Mouse (Mus musculus) gastrocnemius, adult 8-10 months (tissue): ENCODE data around the gene Gm20518. TPM values are rescaled to one million over a fixed set of nuclear protein-coding genes. Genes with fewer than 3 reads are reported as not detected.

ENCODE experiments used
- DNase-seq, 2 experiments: peaks; one replicate each; pipeline ENCODE4 v3.0.0; 2022; ENCODE audit warnings: low spot score in 2 of 2
- total RNA-seq, 4 experiments: library from RNA; stranded (reverse); gene quantifications; 2 replicates each; pipeline ENCODE4 v1.2.4; 2022

Gene Gm20518
- total RNA-seq, 4 experiments from 2014 or later, result 0.10 to 0.13 (median 0.12) TPM

DNA sequence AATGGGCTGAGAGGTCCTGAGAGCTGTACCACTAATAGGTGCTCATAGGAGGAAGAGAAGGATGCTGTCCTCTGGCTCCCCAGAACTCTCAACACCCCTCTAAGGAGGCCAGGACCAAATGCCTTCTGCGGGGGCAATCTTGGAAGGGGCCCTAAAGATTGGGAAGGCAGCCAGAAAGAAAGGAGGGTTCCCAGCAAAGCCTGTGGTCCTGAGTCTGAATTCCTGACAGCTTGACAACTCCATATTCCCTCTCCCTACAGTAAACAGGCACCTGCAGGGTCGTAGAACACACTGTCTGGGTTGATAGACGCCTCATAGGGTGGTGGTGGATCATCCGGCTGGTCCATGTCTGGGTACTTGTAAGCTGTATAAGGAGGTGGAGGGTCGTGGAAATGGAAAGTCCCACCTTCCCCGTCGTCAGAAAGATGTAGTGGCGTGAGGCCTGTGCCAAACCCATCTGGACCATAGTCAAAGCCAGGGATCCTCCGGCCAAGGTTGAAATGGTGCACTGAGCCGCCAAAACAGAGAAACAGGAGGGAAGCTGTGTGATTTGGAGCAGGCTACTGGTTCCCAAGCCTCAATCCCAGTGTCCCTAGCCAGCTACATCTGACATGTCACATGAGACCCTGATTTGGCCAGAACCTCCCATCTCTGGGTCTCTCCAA is 47.6 kb downstream of the Gm20518 start:
- no peak for DNase-seq

- DNase-seq, result no peak
These were observed 49.0 kb downstream of the Gm20518 start for GRCm38 (mm10) chr16:17842437-17842836.

DNA sequence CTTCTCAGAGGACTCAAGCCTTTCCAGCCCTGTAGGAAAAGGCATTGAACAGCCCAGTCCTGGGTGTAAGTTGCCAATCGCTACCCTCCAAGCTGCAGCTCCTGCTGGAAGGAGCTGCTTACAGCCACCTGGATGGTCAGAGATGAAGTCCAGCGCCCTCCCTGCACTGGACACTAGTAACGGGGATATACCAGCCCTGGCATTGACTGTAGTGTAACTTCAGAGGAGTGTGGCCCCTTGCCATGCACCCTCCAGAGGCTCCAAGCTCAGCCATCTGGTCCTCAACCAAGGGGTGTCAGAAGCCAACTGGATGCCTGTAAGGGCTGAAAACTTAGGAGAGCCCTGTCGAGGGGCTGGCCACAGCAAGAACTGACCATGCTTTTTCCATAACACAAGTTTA is 51.5 kb downstream of the Gm20518 start:
- peak; percentile 39 to 72 for DNase-seq

GRCm38 (mm10) chr16:17838051-17838450 is 53.4 kb downstream of the Gm20518 start, which contains the start of gene Car15:
Gene Car15, minus strand, starts transcription at chr16:17838364.
- DNase-seq, result no peak

DNA sequence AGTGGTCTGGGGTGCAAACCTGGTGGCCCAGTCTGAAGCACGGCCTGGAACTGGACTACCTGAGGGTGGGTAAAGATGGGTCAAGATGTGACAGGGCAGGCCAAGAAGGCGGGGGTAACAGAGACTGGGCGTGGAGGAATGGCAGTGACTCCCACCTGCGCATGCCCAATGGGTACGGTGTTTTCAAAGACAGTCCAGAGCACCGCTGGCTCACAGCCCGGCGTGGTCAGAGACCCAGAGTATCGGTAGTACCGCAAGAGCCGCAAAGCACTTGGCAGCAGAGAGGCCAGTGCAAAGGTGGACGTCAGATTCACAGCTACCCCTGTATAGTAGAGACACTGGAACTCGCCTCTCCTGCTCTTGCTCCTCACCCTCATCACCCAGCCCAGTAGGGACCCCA is 56.0 kb downstream of the Gm20518 start:
- no peak for DNase-seq

- no peak for DNase-seq
These were observed 56.9 kb downstream of the Gm20518 start for GRCm38 (mm10) chr16:17834543-17834942.

- no peak for DNase-seq
These were observed 57.6 kb downstream of the Gm20518 start for GRCm38 (mm10) chr16:17833681-17834399.

- no peak for DNase-seq
These were observed 58.2 kb downstream of the Gm20518 start for GRCm38 (mm10) chr16:17833321-17833680.

DNA sequence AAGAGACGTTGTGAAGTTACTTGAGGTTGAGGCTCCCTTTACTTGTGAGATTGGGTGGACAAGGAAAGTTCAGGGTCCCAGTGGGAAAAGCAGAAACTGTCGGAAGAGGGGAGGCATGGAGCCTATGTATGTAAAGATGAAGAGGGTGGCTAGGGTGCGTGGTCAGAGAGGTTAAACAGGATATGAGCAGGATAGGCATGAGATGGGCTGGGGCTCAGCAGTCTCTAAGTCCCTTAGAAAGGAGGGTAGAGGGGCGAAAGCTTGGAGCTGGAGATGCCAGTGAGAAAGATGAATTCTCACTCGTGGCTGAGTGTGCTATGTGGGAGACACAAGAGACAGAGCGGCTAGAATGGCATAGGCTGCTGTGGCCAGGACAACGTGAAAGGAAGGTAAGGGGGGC is 58.6 kb downstream of the Gm20518 start, which contains the start of gene B830017H08Rik:
B830017H08Rik (plus strand) TSS at position 301 of the 400 bp plus-strand sequence.
- DNase-seq, result no peak

- DNase-seq, result no peak
These were observed 59.7 kb downstream of the Gm20518 start for GRCm38 (mm10) chr16:17831781-17832180.

DNA sequence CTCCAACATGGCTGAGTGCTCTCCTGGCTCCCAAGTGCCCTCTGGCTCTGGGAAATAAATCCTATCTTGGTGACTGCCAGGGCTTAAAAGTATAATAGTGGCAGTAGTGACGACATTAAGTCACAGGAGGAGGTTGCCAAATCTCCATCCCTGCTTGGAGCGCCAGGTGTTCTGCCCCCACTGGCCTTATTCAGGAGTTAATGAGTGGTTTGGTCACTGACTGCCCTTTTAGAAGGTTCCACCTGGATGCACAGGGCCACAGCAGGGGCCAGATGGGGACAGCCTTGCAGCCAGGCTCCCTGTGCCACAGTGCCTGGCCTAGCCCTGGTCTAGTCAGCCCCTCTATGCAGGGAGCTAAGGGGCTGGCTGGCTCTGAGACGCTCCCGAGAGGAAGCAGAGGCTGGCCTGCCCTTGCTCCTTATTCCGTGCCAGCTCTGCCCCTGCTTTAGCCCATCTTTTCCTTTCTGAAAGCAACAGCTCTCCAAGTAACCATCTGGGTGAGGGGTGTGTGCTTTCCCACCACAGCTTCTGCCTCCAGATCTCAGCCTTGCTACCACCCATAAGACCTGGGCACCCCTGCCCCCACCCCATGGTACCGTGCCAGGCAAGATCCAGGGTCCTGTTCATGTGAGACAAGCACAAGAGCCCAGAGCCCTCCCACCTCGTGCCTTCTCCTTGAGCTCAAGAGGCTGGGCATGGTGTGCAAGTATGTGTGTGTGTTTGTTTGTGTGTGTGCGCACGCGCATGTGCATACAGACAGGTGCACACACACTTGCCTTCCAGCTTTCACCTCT is 60.9 kb downstream of the Gm20518 start:
- DNase-seq, result no peak

GRCm38 (mm10) chr16:17828867-17829266 is 62.6 kb downstream of the Gm20518 start:
- no peak for DNase-seq

GRCm38 (mm10) chr16:17828229-17828628 is 63.2 kb downstream of the Gm20518 start:
- no peak for DNase-seq

DNA sequence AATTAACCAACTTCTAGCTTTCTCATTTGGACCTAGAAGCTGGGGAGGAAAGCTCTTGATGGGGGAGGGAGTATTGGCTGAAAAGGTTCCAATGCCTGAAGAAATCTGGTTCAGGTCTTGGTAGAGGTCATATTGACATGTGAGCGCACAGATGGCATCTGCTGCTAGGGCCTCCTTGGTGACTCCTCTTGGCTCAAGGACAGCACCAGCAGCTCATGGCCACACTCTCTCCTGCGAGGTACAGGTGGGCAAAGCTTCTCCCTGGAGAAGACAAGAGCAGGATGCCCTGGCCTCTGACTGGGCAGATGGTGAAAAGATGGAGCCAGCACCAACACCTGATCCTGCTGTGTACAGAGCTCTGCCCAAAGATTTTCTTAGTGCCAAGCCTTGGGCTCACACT is 65.0 kb downstream of the Gm20518 start:
- DNase-seq, result no peak

- no peak for DNase-seq
These were observed 74.9 kb downstream of the Gm20518 start for GRCm38 (mm10) chr16:17816528-17816927.

DNA sequence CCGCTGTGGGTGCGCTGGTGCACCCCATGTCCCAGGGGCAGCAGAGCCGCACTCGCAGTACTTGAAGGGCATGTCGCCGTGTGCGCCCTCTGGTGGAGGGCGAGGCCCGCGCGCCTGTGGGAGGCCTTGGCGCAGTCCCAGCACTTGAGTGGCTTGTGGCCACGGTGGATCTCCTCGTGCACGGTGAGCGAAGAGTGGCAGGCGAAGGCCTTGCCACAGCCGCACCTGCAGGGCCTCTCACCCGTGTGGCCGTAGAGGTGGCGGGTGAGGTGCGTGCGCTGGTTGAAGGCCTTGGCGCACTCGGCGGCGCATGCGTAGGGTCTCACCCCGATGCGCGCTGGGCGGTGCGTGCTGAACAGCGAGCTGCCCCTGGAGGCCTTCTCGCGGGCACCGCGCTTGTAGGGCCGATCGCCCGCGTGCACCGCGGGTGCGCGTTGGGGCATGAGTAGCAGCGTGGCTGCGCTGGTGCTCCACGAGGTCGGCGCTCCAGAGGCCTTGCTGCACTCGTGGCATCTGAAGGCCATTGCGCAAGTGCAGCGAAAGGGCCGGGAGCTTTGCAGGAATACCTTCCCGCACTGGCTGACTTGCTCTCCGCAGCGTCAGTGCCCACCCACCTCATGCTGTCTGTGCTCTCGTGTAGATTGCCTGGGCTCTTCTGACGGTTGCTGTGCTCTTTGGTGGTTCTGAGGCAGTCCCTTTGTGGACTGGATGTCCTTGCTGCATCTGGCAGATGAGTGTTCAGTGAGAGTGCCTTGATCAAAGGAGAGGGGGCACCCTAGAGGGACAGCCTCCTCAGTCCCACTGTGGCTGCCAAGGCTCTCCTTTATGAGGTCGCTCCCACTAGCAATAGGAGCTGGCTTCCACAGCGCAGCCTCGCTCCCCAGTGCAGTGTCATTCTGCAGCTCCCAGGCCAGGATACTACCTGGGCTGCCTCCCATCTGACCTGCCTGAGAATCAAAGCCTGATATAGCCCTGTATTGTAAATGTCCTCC is 75.8 kb downstream of the Gm20518 start:
- DNase-seq, result peak; percentile 59 to 65

- DNase-seq, result no peak
These were observed 78.3 kb downstream of the Gm20518 start for GRCm38 (mm10) chr16:17813173-17813572.

GRCm38 (mm10) chr16:17812120-17812519 is 79.4 kb downstream of the Gm20518 start:
- no peak for DNase-seq

- DNase-seq, result peak; percentile 51 to 70
These were observed 81.8 kb downstream of the Gm20518 start for GRCm38 (mm10) chr16:17809711-17810110.

GRCm38 (mm10) chr16:17809125-17809524 is 82.3 kb downstream of the Gm20518 start:
- no peak for DNase-seq
